Mouse (Mus musculus): ENCODE measurements around the gene Fhit. TPM values are rescaled to one million over a fixed set of nuclear protein-coding genes. Genes with fewer than 3 reads are reported as not detected.

The Fhit gene
- total RNA-seq, 2 experiments from 2014 or later, result 4.8 to 5.8 TPM

GRCm38 (mm10) chr14:9669766-9670165, 1492.1 kb downstream of the Fhit start:
- Histone ChIP-seq H3K4me3 (no peak overlapping the region), H3K27ac (no peak overlapping the region)
- DNase-seq (ENCODE audit: low spot score in 2 of 2), result no peak
- no peak for TF ChIP-seq CTCF (conservative IDR thresholded peaks at IDR 0.05)

GRCm38 (mm10) chr14:9658445-9658844, 1503.4 kb downstream of the Fhit start:
- H3K27ac ChIP-seq, result no peak overlapping the region
- no peak for DNase-seq (ENCODE audit: low spot score in 2 of 2)
- TF ChIP-seq CTCF (conservative IDR thresholded peaks at IDR 0.05), result no peak
- H3K4me3 ChIP-seq, result no peak overlapping the region

- H3K27ac ChIP-seq, result no peak overlapping the region
- DNase-seq (ENCODE audit: low spot score in 2 of 2), result peak; percentile 38 to 48
- H3K4me3 ChIP-seq, result no peak overlapping the region
- no peak for TF ChIP-seq CTCF (conservative IDR thresholded peaks at IDR 0.05)
Measured at GRCm38 (mm10) chr14:9651417-9651816, 1510.4 kb downstream of the Fhit start.

GRCm38 (mm10) chr14:9648416-9648815, 1513.4 kb downstream of the Fhit start:
- no peak overlapping the region for H3K4me3 ChIP-seq
- DNase-seq (ENCODE audit: low spot score in 2 of 2), result peak; percentile 60 to 81
- no peak overlapping the region for H3K27ac ChIP-seq
- TF ChIP-seq CTCF (conservative IDR thresholded peaks at IDR 0.05), result no peak

GRCm38 (mm10) chr14:9646233-9646632, 1515.6 kb downstream of the Fhit start:
- Histone ChIP-seq H3K27ac (no peak overlapping the region), H3K4me3 (no peak overlapping the region)
- no peak for TF ChIP-seq CTCF (conservative IDR thresholded peaks at IDR 0.05)
- DNase-seq (ENCODE audit: low spot score in 2 of 2), result no peak

GRCm38 (mm10) chr14:9644216-9645166, 1517.3 kb downstream of the Fhit start:
- DNase-seq (ENCODE audit: low spot score in 2 of 2), result no peak
- TF ChIP-seq CTCF (conservative IDR thresholded peaks at IDR 0.05), result no peak
- no peak overlapping the region for H3K4me3 ChIP-seq
- H3K27ac ChIP-seq, result no peak overlapping the region

- Histone ChIP-seq H3K27ac (no peak overlapping the region), H3K4me3 (no peak overlapping the region)
- no peak for DNase-seq (ENCODE audit: low spot score in 2 of 2)
- TF ChIP-seq CTCF (conservative IDR thresholded peaks at IDR 0.05), result no peak
Measured at GRCm38 (mm10) chr14:9643700-9644099, 1518.1 kb downstream of the Fhit start.

GRCm38 (mm10) chr14:9642628-9643027, 1519.2 kb downstream of the Fhit start:
- no peak overlapping the region for H3K27ac ChIP-seq
- DNase-seq (ENCODE audit: low spot score in 2 of 2), result no peak
- no peak for TF ChIP-seq CTCF (conservative IDR thresholded peaks at IDR 0.05)
- no peak overlapping the region for H3K4me3 ChIP-seq

- DNase-seq (ENCODE audit: low spot score in 2 of 2), result no peak
- H3K27ac ChIP-seq, result no peak overlapping the region
- no peak for TF ChIP-seq CTCF (conservative IDR thresholded peaks at IDR 0.05)
- H3K4me3 ChIP-seq, result no peak overlapping the region
Measured at GRCm38 (mm10) chr14:9642068-9642467, 1519.8 kb downstream of the Fhit start.

- no peak for TF ChIP-seq CTCF (conservative IDR thresholded peaks at IDR 0.05)
- DNase-seq (ENCODE audit: low spot score in 2 of 2), result no peak
Measured at GRCm38 (mm10) chr14:9634247-9634991, 1527.4 kb downstream of the Fhit start.

GRCm38 (mm10) chr14:9632537-9632936, 1529.3 kb downstream of the Fhit start:
- H3K4me3 ChIP-seq, result no peak overlapping the region
- DNase-seq (ENCODE audit: low spot score in 2 of 2), result no peak
- no peak overlapping the region for H3K27ac ChIP-seq
- no peak for TF ChIP-seq CTCF (conservative IDR thresholded peaks at IDR 0.05)

More at GRCm38 (mm10) chr14:9634247-9634991, 1527.4 kb downstream of the Fhit start:
- Histone ChIP-seq H3K4me3 (no peak overlapping the region), H3K27ac (no peak overlapping the region)

- Histone ChIP-seq H3K27ac (no peak overlapping the region), H3K4me3 (no peak overlapping the region)
- TF ChIP-seq CTCF (conservative IDR thresholded peaks at IDR 0.05), result no peak
- DNase-seq (ENCODE audit: low spot score in 2 of 2), result no peak
Measured at GRCm38 (mm10) chr14:9623219-9624043, 1538.4 kb downstream of the Fhit start.

Measured in layer of hippocampus, adult 2 months (tissue).